Mouse (Mus musculus) stomach, embryonic 16.5 days (tissue): Measurements from ENCODE around the gene Tnfrsf19. TPM values are rescaled to one million over a fixed set of nuclear protein-coding genes. Genes with fewer than 3 reads are reported as not detected.

ENCODE experiments used
- ATAC-seq: fragments of 200-750 bp; cut with Nextera tagmentation; 2 replicates; pipeline ENCODE4 v1.8.0; 2017; ENCODE audit warnings: moderate number of reproducible peaks, moderate TSS enrichment; ENCODE audit not compliant: insufficient read depth, low FRiP score
- H3K27ac ChIP-seq: fragments of 300-500 bp; sonication (generic); 2 replicates; pipeline ENCODE4 v1.5.1; 2014; ENCODE audit warnings: low read length
- H3K27me3 ChIP-seq: fragments of 300-500 bp; sonication (generic); 2 replicates; pipeline ENCODE4 v1.6.1; 2014; ENCODE audit warnings: low read length, control low read depth, mixed read lengths; ENCODE audit not compliant: control insufficient read depth, insufficient read depth
- H3K36me3 ChIP-seq: fragments of 300-500 bp; sonication (generic); 2 replicates; pipeline ENCODE4 v1.6.1; 2014; ENCODE audit warnings: low read length; ENCODE audit not compliant: control insufficient read depth, insufficient read depth
- H3K4me1 ChIP-seq: fragments of 300-500 bp; sonication (generic); 2 replicates; pipeline ENCODE4 v1.6.1; 2014; ENCODE audit warnings: low read length, control low read depth, mixed read lengths; ENCODE audit not compliant: control insufficient read depth, insufficient read depth
- H3K4me2 ChIP-seq: fragments of 300-500 bp; sonication (generic); 2 replicates; pipeline ENCODE4 v1.6.1; 2014; ENCODE audit warnings: low read depth, low read length, mixed read lengths
- H3K4me3 ChIP-seq: fragments of 300-500 bp; sonication (generic); replicated peaks from 2 replicates; pipeline ENCODE4 v1.5.1; 2014; ENCODE audit warnings: mild to moderate bottlenecking, low read length
- H3K9ac ChIP-seq: fragments of 300-500 bp; sonication (generic); 2 replicates; pipeline ENCODE4 v1.6.1; 2014; ENCODE audit warnings: low read length
- H3K9me3 ChIP-seq: fragments of 300-500 bp; sonication (generic); replicated peaks from 2 replicates; pipeline ENCODE4 v1.6.1; 2016; ENCODE audit warnings: low read length, control low read depth; ENCODE audit not compliant: control insufficient read depth
- WGBS: fragments of 180-500 bp; shearing (Covaris S2); extraction: QIAGEN DNeasy Blood & Tissue Kit; methylation state at CpG from one replicate; pipeline ENCODE4 v1.1.7; 2014; 5-methylcytosine and 5-hydroxymethylcytosine counted together
- polyA plus RNA-seq: library from polyadenylated mRNA; unstranded; fragments of >200 nt; fragmentation: Nextera tagmentation; extraction: Ambion mirVana; gene quantifications from 2 replicates; pipeline ENCODE4 v1.2.1, GENCODE M21; 2015

The Tnfrsf19 gene
- 37.2 and 38.0 TPM in 2 replicates for polyA plus RNA-seq

- peak; percentile 90 for ATAC-seq
- H3K4me3 ChIP-seq, result peak within 1 kb of the TSS; percentile 49
- H3K27me3 ChIP-seq, result no peaks in the 10 kb centered on the region
- WGBS, result under 1% methylated on average over 38 of the region's 38 CpGs
- H3K36me3 ChIP-seq, result no peaks in the 10 kb centered on the region
- peaks cover 9% of the 10 kb centered on the region for H3K4me1 ChIP-seq
- H3K9ac ChIP-seq, result peak within 1 kb of the TSS; percentile 67
- H3K4me2 ChIP-seq, result peak within 1 kb of the TSS; percentile 88
- no peaks in the 10 kb centered on the region for H3K9me3 ChIP-seq
- H3K27ac ChIP-seq, result peak within 1 kb of the TSS; percentile 72
Observed at GRCm38 (mm10) chr14:61046091-61046681, at the start of gene Tnfrsf19. TSS of gene Tnfrsf19 (minus strand) at chr14:61046490.

- Histone ChIP-seq H3K4me3 (no peak overlapping the region), H3K9ac (no peak overlapping the region), H3K9me3 (no peaks in the 10 kb centered on the region), H3K4me1 (no peaks in the 10 kb centered on the region), H3K36me3 (no peaks in the 10 kb centered on the region), H3K27me3 (no peaks in the 10 kb centered on the region), H3K4me2 (no peak overlapping the region), H3K27ac (no peak overlapping the region)
- ATAC-seq, result no peak
- 84% methylated on average over 3 of the region's 3 CpGs for WGBS
Observed at GRCm38 (mm10) chr14:61092073-61092472, 45.8 kb upstream of the Tnfrsf19 start.

- no peak overlapping the region for H3K4me2 ChIP-seq
- H3K9me3 ChIP-seq, result no peaks in the 10 kb centered on the region
- no peak for ATAC-seq
- no peak overlapping the region for H3K4me3 ChIP-seq
- no peaks in the 10 kb centered on the region for H3K4me1 ChIP-seq
- WGBS, result 78% methylated on average over 5 of the region's 5 CpGs
- H3K27ac ChIP-seq, result no peak overlapping the region
- no peaks in the 10 kb centered on the region for H3K27me3 ChIP-seq
- H3K36me3 ChIP-seq, result no peaks in the 10 kb centered on the region
- H3K9ac ChIP-seq, result no peak overlapping the region
Observed at GRCm38 (mm10) chr14:61090955-61091354, 44.7 kb upstream of the Tnfrsf19 start.

- no peak overlapping the region for H3K27ac ChIP-seq
- no peaks in the 10 kb centered on the region for H3K9me3 ChIP-seq
- no peak for ATAC-seq
- 63% methylated on average over 8 of the region's 8 CpGs for WGBS
- no peak overlapping the region for H3K4me3 ChIP-seq
- H3K4me1 ChIP-seq, result no peaks in the 10 kb centered on the region
- no peak overlapping the region for H3K4me2 ChIP-seq
- H3K9ac ChIP-seq, result no peak overlapping the region
- H3K36me3 ChIP-seq, result no peaks in the 10 kb centered on the region
- H3K27me3 ChIP-seq, result no peaks in the 10 kb centered on the region
Observed at GRCm38 (mm10) chr14:61088187-61088586, 41.9 kb upstream of the Tnfrsf19 start.

GRCm38 (mm10) chr14:61085325-61085724 lies 39.0 kb upstream of the Tnfrsf19 start:
- H3K4me3 ChIP-seq, result no peak overlapping the region
- 53% methylated on average over 3 of the region's 3 CpGs for WGBS
- H3K9me3 ChIP-seq, result no peaks in the 10 kb centered on the region
- H3K27me3 ChIP-seq, result no peaks in the 10 kb centered on the region
- no peak overlapping the region for H3K4me2 ChIP-seq
- H3K36me3 ChIP-seq, result no peaks in the 10 kb centered on the region
- H3K27ac ChIP-seq, result no peak overlapping the region
- no peak for ATAC-seq
- no peaks in the 10 kb centered on the region for H3K4me1 ChIP-seq
- no peak overlapping the region for H3K9ac ChIP-seq

- Histone ChIP-seq H3K4me1 (no peaks in the 10 kb centered on the region), H3K4me3 (no peak overlapping the region), H3K27me3 (no peaks in the 10 kb centered on the region), H3K9me3 (no peaks in the 10 kb centered on the region), H3K4me2 (no peak overlapping the region), H3K9ac (no peak overlapping the region), H3K27ac (no peak overlapping the region), H3K36me3 (no peaks in the 10 kb centered on the region)
- 43% methylated on average over 1 of the region's 1 CpGs for WGBS
- no peak for ATAC-seq
Observed at GRCm38 (mm10) chr14:61069555-61069954, 23.3 kb upstream of the Tnfrsf19 start.

- no peak overlapping the region for H3K9ac ChIP-seq
- H3K4me3 ChIP-seq, result no peak overlapping the region
- WGBS, result 39% methylated on average over 3 of the region's 3 CpGs
- no peaks in the 10 kb centered on the region for H3K36me3 ChIP-seq
- peaks cover 3% of the 10 kb centered on the region for H3K4me1 ChIP-seq
- no peak overlapping the region for H3K27ac ChIP-seq
- H3K9me3 ChIP-seq, result no peaks in the 10 kb centered on the region
- H3K27me3 ChIP-seq, result no peaks in the 10 kb centered on the region
- ATAC-seq, result no peak
- no peak overlapping the region for H3K4me2 ChIP-seq
Observed at GRCm38 (mm10) chr14:61061729-61062128, 15.4 kb upstream of the Tnfrsf19 start.

- H3K9me3 ChIP-seq, result no peaks in the 10 kb centered on the region
- WGBS, result 66% methylated on average over 9 of the region's 9 CpGs
- H3K4me2 ChIP-seq, result no peak overlapping the region
- H3K9ac ChIP-seq, result no peak overlapping the region
- no peak for ATAC-seq
- H3K4me1 ChIP-seq, result peaks cover 8% of the 10 kb centered on the region
- no peak overlapping the region for H3K27ac ChIP-seq
- no peaks in the 10 kb centered on the region for H3K27me3 ChIP-seq
- H3K4me3 ChIP-seq, result no peak overlapping the region
- H3K36me3 ChIP-seq, result no peaks in the 10 kb centered on the region
Observed at GRCm38 (mm10) chr14:61059316-61059945, 13.1 kb upstream of the Tnfrsf19 start.

GRCm38 (mm10) chr14:61056962-61057361 lies 10.7 kb upstream of the Tnfrsf19 start:
- Histone ChIP-seq H3K9ac (peak overlapping the region; percentile 15; the same call in 1 of the 2 replicates), H3K4me1 (peaks cover 8% of the 10 kb centered on the region), H3K36me3 (no peaks in the 10 kb centered on the region), H3K4me2 (peak overlapping the region; percentile 54), H3K9me3 (0 out of 2 replicates have a peak, but pooled peaks cover 6% of the 10 kb centered on the region), H3K4me3 (peak overlapping the region; percentile 22), H3K27ac (no peak overlapping the region), H3K27me3 (no peaks in the 10 kb centered on the region)
- no peak for ATAC-seq
- 8% methylated on average over 11 of the region's 11 CpGs for WGBS
